Mouse (Mus musculus) ES-E14 (cell line): ENCODE measurements around the gene Rasl12. TPM values are rescaled to one million over a fixed set of nuclear protein-coding genes. Genes with fewer than 3 reads are reported as not detected.

ENCODE experiments used
- DNase-seq: peaks from one replicate; pipeline ENCODE4 v3.0.0-alpha.2; 2013; ENCODE audit warnings: low read depth, low spot score
- H3K27ac ChIP-seq: 2 replicates; pipeline ENCODE4 v1.5.1; 2012; ENCODE audit warnings: low read depth, mild to moderate bottlenecking, low read length, moderate library complexity, mixed read lengths; ENCODE audit not compliant: poor library complexity, insufficient read depth, severe bottlenecking
- H3K36me3 ChIP-seq: 2 replicates; pipeline ENCODE4 v1.6.1; 2012; ENCODE audit warnings: mild to moderate bottlenecking, low read length, moderate library complexity, mixed read lengths; ENCODE audit not compliant: control insufficient read depth, poor library complexity, insufficient read depth, severe bottlenecking
- H3K4me1 ChIP-seq, 2 experiments: fragments of 150-350 bp in 1 of 2; sonication (generic) in 1 of 2; 2 replicates each; pipeline ENCODE4 v1.6.1; 2012; ENCODE audit warnings: low read length in 2 of 2, mild to moderate bottlenecking in 1 of 2, mixed read lengths in 1 of 2; ENCODE audit not compliant: control insufficient read depth in 2 of 2, insufficient read depth in 2 of 2, poor library complexity in 1 of 2
- H3K4me3 ChIP-seq, 2 experiments: fragments of 150-350 bp in 1 of 2; sonication (generic) in 1 of 2; 2 replicates each; pipeline ENCODE4 v1.5.1; 2012; ENCODE audit warnings: low read length in 2 of 2, low read depth in 1 of 2, mild to moderate bottlenecking in 1 of 2, mixed read lengths in 1 of 2; ENCODE audit not compliant: insufficient read depth in 1 of 2, poor library complexity in 1 of 2, severe bottlenecking in 1 of 2
- H3K9ac ChIP-seq: 2 replicates; pipeline ENCODE4 v1.6.1; 2012; ENCODE audit warnings: low read depth, mild to moderate bottlenecking, low read length, mixed read lengths; ENCODE audit not compliant: poor library complexity, insufficient read depth, severe bottlenecking
- H3K9me3 ChIP-seq: fragments of 150-350 bp; sonication (generic); 2 replicates; pipeline ENCODE4 v1.6.1; 2012; ENCODE audit warnings: low read depth, mild to moderate bottlenecking, low read length; ENCODE audit not compliant: control insufficient read depth, insufficient read depth
- CHD2 ChIP-seq: IDR thresholded peaks from 2 replicates; pipeline ENCODE4 v1.6.1; 2014; ENCODE audit warnings: mild to moderate bottlenecking, low read depth, low read length, inconsistent platforms
- HCFC1 ChIP-seq: IDR thresholded peaks from 2 replicates; pipeline ENCODE4 v1.6.1; 2012; ENCODE audit warnings: low read length, inconsistent platforms, borderline replicate concordance; ENCODE audit not compliant: insufficient read depth
- MAFK ChIP-seq: IDR thresholded peaks from 2 replicates; pipeline ENCODE4 v1.6.1; 2014; ENCODE audit warnings: mild to moderate bottlenecking, low read depth, low read length, inconsistent platforms; ENCODE audit not compliant: insufficient read depth
- ZC3H11A ChIP-seq: IDR thresholded peaks from 2 replicates; pipeline ENCODE4 v1.6.1; 2012; ENCODE audit warnings: low read depth, mild to moderate bottlenecking, inconsistent platforms, low read length, borderline replicate concordance
- ZNF384 ChIP-seq: IDR thresholded peaks from 2 replicates; pipeline ENCODE4 v1.6.1; 2012; ENCODE audit warnings: low read depth, low read length, inconsistent platforms
- in situ Hi-C, 2 experiments: fragments of 600-800 bp; cut with MboI; formaldehyde crosslinking; loops; one replicate each; pipeline ENCODE4 v1.15.1; 2025; ENCODE audit warnings: low sequenced_read_pairs in 2 of 2, inconsistent platforms in 1 of 2; ENCODE audit not compliant: unreplicated experiment in 2 of 2
- total RNA-seq: library from RNA; depleted of rRNA; stranded (reverse); fragments of 300-350 nt; gene quantifications from 2 replicates; pipeline ENCODE4 v1.2.3, GENCODE M21; 2012; rRNA removed

Rasl12 gene
- total RNA-seq, 1 experiment = 0.18 TPM

DNA sequence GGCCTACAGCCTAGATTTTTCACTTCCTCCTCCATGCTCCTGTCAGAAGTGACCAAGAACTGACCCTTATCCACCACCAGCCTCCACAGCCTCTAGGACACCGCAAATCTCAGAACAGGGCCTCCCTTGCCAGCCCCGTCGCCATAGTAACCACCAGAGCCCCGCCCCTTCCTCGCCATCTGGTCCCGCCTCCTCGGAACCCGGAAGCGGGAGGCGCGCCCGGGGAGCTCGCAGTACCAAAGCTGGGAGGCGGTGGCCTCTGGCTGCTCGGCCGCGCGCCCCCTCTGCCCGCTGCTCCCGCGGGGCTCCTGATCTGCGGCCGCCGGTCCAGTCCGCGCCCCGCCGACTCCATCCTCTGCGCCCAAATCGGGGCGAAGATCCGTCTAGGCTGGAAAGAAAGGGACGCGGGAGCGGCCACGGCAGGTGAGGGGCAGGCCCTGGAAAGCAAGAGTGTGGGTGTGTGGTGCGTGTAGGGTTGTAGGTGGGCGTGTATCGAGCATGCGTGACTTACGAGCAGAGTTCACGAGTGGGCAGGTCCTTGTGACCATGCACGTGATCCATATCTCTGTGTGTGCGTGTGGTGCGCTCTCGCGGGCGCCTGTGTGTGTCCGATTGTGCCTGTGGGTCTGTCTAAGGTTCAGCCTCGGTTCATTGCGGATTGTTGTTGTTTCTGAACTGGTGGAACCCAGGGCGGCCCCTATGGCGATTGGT lies 62.6 kb downstream of the Rasl12 start, which contains the start of gene Spg21:
Gene Spg21, plus strand, starts transcription at position 216 of the 711 bp plus-strand sequence.
- Histone ChIP-seq H3K27ac (peak within 1 kb of the TSS; percentile 30; the same call in 1 of the 2 replicates), H3K9ac (peak within 1 kb of the TSS; percentile 89), H3K9me3 (no peaks in the 10 kb centered on the region), H3K4me1 (no peaks in the 10 kb centered on the region), H3K4me3 (peak within 1 kb of the TSS; percentile 93 to 95), H3K36me3 (no peaks in the 10 kb centered on the region)
- no peak for TF ChIP-seq ZNF384
- TF ChIP-seq ZC3H11A = no peak
- TF ChIP-seq MAFK = no peak
- TF ChIP-seq CHD2 = no peak
- TF ChIP-seq HCFC1 = peak; percentile 25; the same call in 1 of the 2 replicates
- DNase-seq = peak; percentile 91
- in situ Hi-C loops = no loop called here

DNA sequence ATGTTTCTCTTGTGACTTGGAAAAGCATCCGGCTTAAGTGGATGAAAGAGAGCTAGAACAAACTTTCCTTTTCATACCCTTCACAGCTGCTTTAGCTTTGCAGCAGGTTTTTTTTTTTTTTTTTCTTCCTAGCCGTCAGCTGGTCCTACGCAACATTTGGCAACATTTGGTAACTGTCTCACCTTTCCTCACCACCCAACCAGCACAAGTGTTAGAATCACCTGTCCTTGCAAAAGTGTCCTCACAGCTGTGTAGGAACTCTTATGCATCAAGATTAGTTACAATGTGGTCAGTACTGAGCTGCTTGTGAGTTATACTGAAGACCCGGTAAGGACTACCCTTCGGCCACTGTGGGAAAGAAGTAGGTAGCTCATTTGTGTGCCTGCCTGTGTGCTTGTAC lies 64.2 kb downstream of the Rasl12 start:
- Histone ChIP-seq H3K4me3 (no peak overlapping the region), H3K9me3 (no peaks in the 10 kb centered on the region), H3K4me1 (no peaks in the 10 kb centered on the region), H3K9ac (no peak overlapping the region), H3K27ac (no peak overlapping the region), H3K36me3 (no peaks in the 10 kb centered on the region)
- in situ Hi-C loops = no loop called here
- no peak for DNase-seq
- no peak for TF ChIP-seq CHD2
- peak; percentile 30; the same call in 1 of the 2 replicates for TF ChIP-seq ZNF384
- TF ChIP-seq MAFK = no peak
- no peak for TF ChIP-seq ZC3H11A
- TF ChIP-seq HCFC1 = no peak

DNA sequence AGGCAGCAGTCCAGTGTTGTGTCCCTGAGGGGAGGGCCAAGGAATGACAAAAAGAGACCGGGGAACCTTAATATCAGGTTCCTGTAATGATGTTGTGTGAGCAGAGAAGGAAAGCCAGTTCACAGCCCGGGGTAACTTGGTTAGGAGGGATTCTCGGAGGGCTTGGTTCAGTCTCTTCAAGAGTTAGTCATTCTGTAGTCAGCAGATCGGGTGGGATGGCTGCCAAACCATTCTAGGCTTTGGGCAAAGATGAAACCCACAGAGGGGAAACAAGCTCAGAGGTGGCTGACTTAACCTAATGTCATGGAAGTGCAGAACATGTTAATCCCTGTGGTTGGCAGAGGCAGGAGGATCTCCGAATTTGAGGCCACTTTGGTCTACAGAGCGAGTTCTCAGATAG lies 65.9 kb downstream of the Rasl12 start:
- DNase-seq = no peak
- TF ChIP-seq ZNF384 (no peak), MAFK (no peak), ZC3H11A (no peak), HCFC1 (no peak)
- H3K9me3 ChIP-seq = no peaks in the 10 kb centered on the region
- H3K4me3 ChIP-seq = no peak overlapping the region
- H3K4me1 ChIP-seq = no peaks in the 10 kb centered on the region
- H3K9ac ChIP-seq = no peak overlapping the region
- no peak overlapping the region for H3K27ac ChIP-seq
- peaks cover 3% of the 10 kb centered on the region; the same call in 1 of the 2 replicates for H3K36me3 ChIP-seq
- in situ Hi-C loops = no loop called here

Other genes with a start within 250 kb of the Rasl12 start
- 4.9 TPM in 2 replicates for gene Parp16, start 203.2 kb upstream of the Rasl12 start, total RNA-seq
- gene Cilp, start 133.3 kb upstream of the Rasl12 start, total RNA-seq = 0.09 and 0.11 TPM in 2 replicates
- 17.3 and 24.1 TPM in 2 replicates for gene Clpx, start 104.2 kb upstream of the Rasl12 start, total RNA-seq
- 23.7 and 27.5 TPM in 2 replicates for gene Pdcd7, start 52.4 kb upstream of the Rasl12 start, total RNA-seq
- 4.5 and 8.5 TPM in 2 replicates for gene Ubap1l, start 37.5 kb upstream of the Rasl12 start, total RNA-seq
- gene Kbtbd13, start 6.9 kb upstream of the Rasl12 start, total RNA-seq = 0.71 and 1.1 TPM in 2 replicates
- not detected in 2 replicates for gene Slc51b, start 24.4 kb downstream of the Rasl12 start, total RNA-seq
- 9.1 and 9.6 TPM in 2 replicates for gene Mtfmt, start 37.3 kb downstream of the Rasl12 start, total RNA-seq
- 28.5 and 31.7 TPM in 2 replicates for gene Spg21, start 62.4 kb downstream of the Rasl12 start, total RNA-seq
- gene Ankdd1a, start 121.7 kb downstream of the Rasl12 start, total RNA-seq = not detected in 2 replicates
- gene Plekho2, start 181.5 kb downstream of the Rasl12 start, total RNA-seq = 3.4 and 5.4 TPM in 2 replicates
- 31.8 and 53.8 TPM in 2 replicates for gene Pif1, start 188.7 kb downstream of the Rasl12 start, total RNA-seq
- gene Rbpms2, start 231.1 kb downstream of the Rasl12 start, total RNA-seq = 44.7 and 64.5 TPM in 2 replicates